Mouse (Mus musculus): Measurements from ENCODE around the gene Ifnz. TPM values are rescaled to one million over a fixed set of nuclear protein-coding genes. Genes with fewer than 3 reads are reported as not detected.
A peak's percentile ranks its signal among the peaks of the same experiment; 100 is the strongest.
"Not testable (repeated sequence)": the region's sequence is repeated elsewhere in the genome, so short reads cannot be mapped to it uniquely, and the experiment has no call there.

Ifnz gene
- not detected in 2 replicates for polyA plus RNA-seq (2016; fragmentation: Nextera tagmentation; extraction: Ambion mirVana)

GRCm38 (mm10) chr4:88781831-88782230, at the start of gene Ifnz:
TSS of gene Ifnz (plus strand) at chr4:88782131.
- H3K9me3 ChIP-seq (replicated peaks); H3K4me1 ChIP-seq; H3K9ac ChIP-seq; H3K36me3 ChIP-seq; H3K27ac ChIP-seq; H3K4me3 ChIP-seq; ATAC-seq (ENCODE audit: low FRiP score); H3K27me3 ChIP-seq: not testable (repeated sequence)
- WGBS = 12% methylated on average over 5 of the region's 7 CpGs
- H3K4me2 ChIP-seq (replicated peaks) = peak within 1 kb of the TSS; percentile 41

DNA sequence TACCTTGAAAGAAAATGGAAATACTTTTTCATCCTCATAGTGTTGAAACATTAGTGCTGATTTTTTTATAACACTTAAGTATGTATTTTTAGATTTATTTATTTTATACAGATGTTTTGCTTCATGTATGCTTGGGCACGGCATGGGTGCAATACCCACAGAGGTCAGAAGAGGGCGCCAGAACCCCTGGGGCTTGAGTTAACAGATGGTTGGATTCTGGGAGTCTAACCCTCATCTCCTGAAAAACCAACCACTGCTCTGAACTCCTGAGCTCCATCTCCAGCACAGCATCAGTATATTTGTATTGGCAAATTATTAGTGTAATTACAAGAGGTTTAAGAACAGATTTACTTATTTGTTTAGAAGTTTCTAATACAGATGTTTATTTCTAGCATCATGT, 43.5 kb upstream of the Ifnz start:
- WGBS = 4% methylated on average over 2 of the region's 2 CpGs

DNA sequence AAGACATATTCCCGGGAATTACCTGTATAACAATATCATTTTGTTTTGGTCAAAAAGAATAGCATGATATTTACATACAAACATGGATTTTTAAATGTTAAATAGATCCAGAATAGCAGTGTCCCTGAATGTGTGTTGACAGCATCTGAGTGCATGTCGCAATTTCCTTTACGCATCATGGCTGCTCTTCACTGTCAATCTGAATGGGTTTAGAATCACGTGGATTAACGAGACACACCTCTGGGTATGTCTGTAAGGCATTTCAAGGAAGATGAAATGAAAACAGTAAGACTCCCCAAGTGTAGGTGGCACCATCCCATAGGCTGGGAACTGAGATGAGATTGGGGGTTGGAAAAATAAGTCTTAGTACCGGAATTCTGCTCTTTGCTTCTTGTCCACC, 42.9 kb upstream of the Ifnz start:
- 93% methylated on average over 6 of the region's 6 CpGs for WGBS
- ATAC-seq (ENCODE audit: low FRiP score) = no peak

More for the DNA sequence above, 43.5 kb upstream of the Ifnz start:
- Histone ChIP-seq H3K4me1 (no peaks in the 10 kb centered on the region), H3K36me3 (no peaks in the 10 kb centered on the region), H3K4me2 (replicated peaks) (no peak overlapping the region), H3K9me3 (replicated peaks) (no peaks in the 10 kb centered on the region), H3K27ac (no peak overlapping the region), H3K27me3 (no peaks in the 10 kb centered on the region), H3K9ac (no peak overlapping the region), H3K4me3 (no peak overlapping the region)
- ATAC-seq (ENCODE audit: low FRiP score) = no peak

GRCm38 (mm10) chr4:88741426-88741825, 40.5 kb upstream of the Ifnz start:
- Histone ChIP-seq H3K27me3 (no peaks in the 10 kb centered on the region), H3K4me2 (replicated peaks) (no peak overlapping the region), H3K9ac (no peak overlapping the region), H3K9me3 (replicated peaks) (no peaks in the 10 kb centered on the region), H3K36me3 (no peaks in the 10 kb centered on the region), H3K27ac (no peak overlapping the region), H3K4me3 (no peak overlapping the region), H3K4me1 (0 out of 2 replicates have a peak, but pooled peaks cover 3% of the 10 kb centered on the region)
- WGBS = 93% methylated on average over 4 of the region's 4 CpGs
- ATAC-seq (ENCODE audit: low FRiP score) = no peak

More for the DNA sequence above, 42.9 kb upstream of the Ifnz start:
- Histone ChIP-seq H3K27me3 (no peaks in the 10 kb centered on the region), H3K4me3 (no peak overlapping the region), H3K36me3 (no peaks in the 10 kb centered on the region), H3K4me2 (replicated peaks) (no peak overlapping the region), H3K9ac (no peak overlapping the region), H3K4me1 (no peaks in the 10 kb centered on the region), H3K27ac (no peak overlapping the region), H3K9me3 (replicated peaks) (no peaks in the 10 kb centered on the region)

DNA sequence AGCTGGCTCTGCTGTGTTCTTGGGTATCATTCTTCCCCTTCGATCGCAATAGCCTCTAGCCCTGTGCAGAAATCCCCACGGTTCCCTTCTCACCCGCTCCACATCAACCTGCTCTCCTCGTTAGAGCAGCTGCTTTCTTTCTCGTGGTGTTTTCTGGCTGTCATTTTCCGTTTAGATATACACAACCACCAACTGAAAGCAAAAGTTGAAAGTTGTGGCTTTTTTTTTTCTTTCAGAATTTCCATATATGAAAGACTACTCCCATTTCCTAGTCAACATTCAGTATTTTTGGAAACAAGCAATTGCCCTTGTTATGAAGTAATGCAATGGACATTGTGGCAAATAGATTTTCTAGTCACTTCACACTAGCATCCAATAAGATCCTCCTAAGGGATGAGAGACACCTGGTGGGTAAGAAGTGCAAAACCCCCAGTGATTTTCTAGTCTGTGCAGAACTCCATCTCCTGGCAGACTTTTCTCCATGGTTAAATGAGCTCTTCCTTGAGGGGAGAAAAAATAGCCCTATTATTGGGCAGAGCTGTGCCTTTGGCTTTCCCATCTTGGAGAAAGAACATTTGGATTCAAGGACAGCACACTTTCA, 39.1 kb upstream of the Ifnz start:
- 0 out of 2 replicates have a peak, but pooled peaks cover 3% of the 10 kb centered on the region for H3K4me1 ChIP-seq
- H3K27me3 ChIP-seq = no peaks in the 10 kb centered on the region
- no peak for ATAC-seq (ENCODE audit: low FRiP score)
- 87% methylated on average over 7 of the region's 7 CpGs for WGBS
- H3K27ac ChIP-seq = no peak overlapping the region
- no peak overlapping the region for H3K4me2 ChIP-seq (replicated peaks)
- H3K9me3 ChIP-seq (replicated peaks) = no peaks in the 10 kb centered on the region
- H3K4me3 ChIP-seq = no peak overlapping the region
- no peaks in the 10 kb centered on the region for H3K36me3 ChIP-seq
- no peak overlapping the region for H3K9ac ChIP-seq

GRCm38 (mm10) chr4:88744207-88744606, 37.7 kb upstream of the Ifnz start:
- no peaks in the 10 kb centered on the region for H3K27me3 ChIP-seq
- 0 out of 2 replicates have a peak, but pooled peaks cover 3% of the 10 kb centered on the region for H3K4me1 ChIP-seq
- H3K9me3 ChIP-seq (replicated peaks) = no peaks in the 10 kb centered on the region
- H3K4me3 ChIP-seq = no peak overlapping the region
- H3K36me3 ChIP-seq = no peaks in the 10 kb centered on the region
- H3K9ac ChIP-seq = no peak overlapping the region
- no peak for ATAC-seq (ENCODE audit: low FRiP score)
- no peak overlapping the region for H3K4me2 ChIP-seq (replicated peaks)
- WGBS = 77% methylated on average over 3 of the region's 3 CpGs
- no peak overlapping the region for H3K27ac ChIP-seq

DNA sequence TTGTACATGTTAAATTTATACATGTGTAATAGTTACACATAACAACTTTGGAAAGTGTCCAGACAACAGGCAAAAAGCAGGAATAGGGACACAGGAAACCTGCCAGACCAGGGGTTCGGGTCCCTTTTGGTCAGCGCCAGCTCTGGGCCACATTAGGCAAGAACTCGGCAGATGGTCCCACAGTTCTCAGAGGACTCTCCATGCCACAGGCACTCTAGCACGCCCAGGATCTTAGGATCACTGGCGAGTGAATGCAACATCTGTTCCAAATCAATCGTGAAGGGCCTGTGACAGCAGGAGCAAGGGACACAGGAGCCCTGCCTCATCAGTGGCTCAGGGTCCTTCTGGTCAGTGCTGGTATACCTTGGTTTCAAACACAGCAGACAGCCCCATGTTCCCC, 32.0 kb upstream of the Ifnz start:
- H3K4me3 ChIP-seq = no peak overlapping the region
- 0 out of 2 replicates have a peak, but pooled peaks cover 3% of the 10 kb centered on the region for H3K4me1 ChIP-seq
- 63% methylated on average over 6 of the region's 6 CpGs for WGBS
- H3K27me3 ChIP-seq = no peaks in the 10 kb centered on the region
- no peak overlapping the region for H3K4me2 ChIP-seq (replicated peaks)
- no peak for ATAC-seq (ENCODE audit: low FRiP score)
- no peak overlapping the region for H3K9ac ChIP-seq
- no peak overlapping the region for H3K27ac ChIP-seq
- no peaks in the 10 kb centered on the region for H3K36me3 ChIP-seq
- no peaks in the 10 kb centered on the region for H3K9me3 ChIP-seq (replicated peaks)

GRCm38 (mm10) chr4:88754818-88755340, 27.1 kb upstream of the Ifnz start, which contains the start of gene Gm13271:
TSS of gene Gm13271 (plus strand) at chr4:88754868.
- not testable (repeated sequence) for H3K9me3 ChIP-seq (replicated peaks); H3K9ac ChIP-seq; H3K27ac ChIP-seq; H3K36me3 ChIP-seq; H3K4me2 ChIP-seq (replicated peaks); ATAC-seq (ENCODE audit: low FRiP score); H3K4me3 ChIP-seq; H3K4me1 ChIP-seq; H3K27me3 ChIP-seq
- WGBS = 77% methylated on average over 15 of the region's 15 CpGs

DNA sequence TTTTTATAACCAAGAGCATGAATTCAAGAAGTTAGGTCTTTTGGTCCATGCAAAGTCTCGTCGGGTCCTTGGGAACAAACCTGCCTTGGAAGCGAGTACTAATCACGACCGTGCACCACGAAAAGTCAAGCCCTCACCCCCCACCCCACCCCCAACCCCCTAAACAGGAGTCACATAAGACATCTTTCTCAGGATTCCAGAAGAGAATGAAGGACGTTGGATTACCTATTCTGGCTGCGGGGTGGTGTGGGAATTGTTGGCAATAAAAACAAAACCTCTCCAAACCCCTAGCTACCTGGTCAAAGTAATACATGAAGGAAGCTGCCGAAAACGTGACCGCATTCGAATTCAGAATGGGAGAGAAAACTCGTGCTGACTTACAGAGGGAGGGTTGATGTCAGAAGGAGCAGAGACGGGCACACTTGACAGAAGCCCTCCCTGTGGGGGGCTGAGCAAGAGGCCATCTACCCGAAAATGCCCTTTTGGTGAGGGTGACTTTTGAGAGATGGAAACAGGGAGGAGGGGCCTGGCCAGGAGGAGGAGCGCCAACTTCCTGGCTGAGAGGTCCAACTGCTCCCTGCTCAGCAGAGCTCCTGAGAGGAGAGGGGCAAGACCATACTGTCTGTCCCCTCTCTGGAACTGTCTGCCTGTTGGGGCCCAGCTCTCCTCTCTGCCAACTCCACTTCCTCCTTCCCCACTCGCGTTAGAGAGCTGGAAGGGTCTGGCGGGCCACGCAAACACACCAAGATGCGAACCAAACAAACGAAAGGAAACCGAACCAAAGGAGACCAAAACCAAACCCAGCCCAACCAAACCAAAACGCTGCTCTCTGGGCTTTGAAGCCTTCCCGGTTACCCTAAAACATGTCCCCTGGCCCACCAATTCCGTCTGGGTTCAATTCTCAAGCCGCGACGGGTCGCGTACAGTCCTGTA, 25.1 kb upstream of the Ifnz start:
- not testable (repeated sequence) for H3K27me3 ChIP-seq; H3K36me3 ChIP-seq; ATAC-seq (ENCODE audit: low FRiP score); H3K4me1 ChIP-seq; H3K9me3 ChIP-seq (replicated peaks)
- Histone ChIP-seq H3K4me2 (replicated peaks) (peak overlapping the region; percentile 83), H3K27ac (peak overlapping the region; percentile 80), H3K4me3 (peak overlapping the region; percentile 42), H3K9ac (peak overlapping the region; percentile 63)
- 12% methylated on average over 29 of the region's 31 CpGs for WGBS

GRCm38 (mm10) chr4:88757628-88758031, 24.3 kb upstream of the Ifnz start:
- not testable (repeated sequence) for H3K9me3 ChIP-seq (replicated peaks); H3K27me3 ChIP-seq; H3K4me1 ChIP-seq; H3K36me3 ChIP-seq
- Histone ChIP-seq H3K4me2 (replicated peaks) (peak overlapping the region; percentile 83), H3K4me3 (peak overlapping the region; percentile 42), H3K9ac (peak overlapping the region; percentile 63; the same call in 1 of the 2 replicates), H3K27ac (peak overlapping the region; percentile 80)
- ATAC-seq (ENCODE audit: low FRiP score) = peak; percentile 100
- 0% methylated on average over 21 of the region's 21 CpGs for WGBS

- H3K4me3 ChIP-seq; H3K27ac ChIP-seq; ATAC-seq (ENCODE audit: low FRiP score); H3K9me3 ChIP-seq (replicated peaks); H3K9ac ChIP-seq; H3K4me2 ChIP-seq (replicated peaks); H3K4me1 ChIP-seq; H3K36me3 ChIP-seq; H3K27me3 ChIP-seq: not testable (repeated sequence)
- WGBS = 89% methylated on average over 9 of the region's 9 CpGs
Observed at GRCm38 (mm10) chr4:88758751-88759150, 23.2 kb upstream of the Ifnz start.

DNA sequence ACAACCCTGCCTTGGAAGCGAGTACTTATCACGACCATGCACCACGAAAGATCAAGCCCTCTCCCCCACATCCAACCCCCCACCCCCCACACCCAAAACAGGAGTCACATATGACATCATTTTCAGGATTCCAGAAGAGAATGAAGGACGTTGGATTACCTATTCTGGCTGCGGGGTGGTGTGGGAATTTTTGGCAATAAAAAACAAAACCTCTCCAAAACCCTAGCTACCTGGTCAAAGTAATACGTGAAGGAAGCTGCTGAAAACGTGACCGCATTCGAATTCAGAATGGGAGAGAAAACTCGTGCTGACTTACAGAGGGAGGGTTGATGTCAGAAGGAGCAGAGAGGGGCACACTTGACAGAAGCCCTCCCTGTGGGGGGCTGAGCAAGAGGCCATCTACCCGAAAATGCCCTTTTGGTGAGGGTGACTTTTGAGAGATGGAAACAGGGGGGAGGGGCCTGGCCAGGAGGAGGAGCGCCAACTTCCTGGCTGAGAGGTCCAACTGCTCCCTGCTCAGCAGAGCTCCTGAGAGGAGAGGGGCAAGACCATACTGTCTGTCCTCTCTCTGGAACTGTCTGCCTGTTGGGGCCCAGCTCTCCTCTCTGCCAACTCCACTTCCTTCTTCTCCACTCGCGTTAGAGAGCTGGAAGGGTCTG, 22.2 kb upstream of the Ifnz start, which contains the start of gene Gm13283:
Gene Gm13283 (plus strand): TSS at position 510 of the 659 bp plus-strand sequence.
- not testable (repeated sequence) for H3K9ac ChIP-seq; H3K4me1 ChIP-seq; ATAC-seq (ENCODE audit: low FRiP score); H3K9me3 ChIP-seq (replicated peaks); H3K27me3 ChIP-seq; H3K27ac ChIP-seq; H3K36me3 ChIP-seq
- Histone ChIP-seq H3K4me2 (replicated peaks) (peak within 1 kb of the TSS; percentile 52), H3K4me3 (peak within 1 kb of the TSS; percentile 32)
- 22% methylated on average over 11 of the region's 14 CpGs for WGBS

Data from hindbrain, embryonic 12.5 days (tissue).